Mouse (Mus musculus) heart, embryonic 10.5 days (tissue): ENCODE results near the gene Nfkbid. TPM values are rescaled to one million over a fixed set of nuclear protein-coding genes. Genes with fewer than 3 reads are reported as not detected.

Experiments
- DNase-seq: peaks from one replicate; pipeline ENCODE4 v3.0.0-alpha.2; 2017; ENCODE audit warnings: low spot score
- H3K27ac ChIP-seq: fragments of 300-500 bp; sonication (generic); 2 replicates; pipeline ENCODE4 v1.5.1; 2016; ENCODE audit warnings: mild to moderate bottlenecking
- H3K27me3 ChIP-seq: fragments of 300-500 bp; sonication (generic); 2 replicates; pipeline ENCODE4 v1.6.1; 2016; ENCODE audit warnings: mild to moderate bottlenecking; ENCODE audit not compliant: poor library complexity, insufficient read depth, severe bottlenecking
- H3K36me3 ChIP-seq: fragments of 300-500 bp; sonication (generic); 2 replicates; pipeline ENCODE4 v1.6.1; 2016; ENCODE audit warnings: mild to moderate bottlenecking, moderate library complexity
- H3K4me1 ChIP-seq: fragments of 300-500 bp; sonication (generic); 2 replicates; pipeline ENCODE4 v1.6.1; 2016; ENCODE audit warnings: mild to moderate bottlenecking
- H3K4me3 ChIP-seq: fragments of 300-500 bp; sonication (generic); 2 replicates; pipeline ENCODE4 v1.5.1; 2016; ENCODE audit warnings: mild to moderate bottlenecking, moderate library complexity
- H3K9me3 ChIP-seq: fragments of 300-500 bp; sonication (generic); 2 replicates; pipeline ENCODE4 v1.6.1; 2016; ENCODE audit warnings: mild to moderate bottlenecking, moderate library complexity
- WGBS: fragments of 180-500 bp; shearing (Covaris S2); methylation state at CpG from one replicate; pipeline ENCODE4 v1.1.7; 2016; 5-methylcytosine and 5-hydroxymethylcytosine counted together
- polyA plus RNA-seq: library from polyadenylated mRNA; unstranded; fragments of >200 nt; fragmentation: Nextera tagmentation; extraction: Ambion mirVana; gene quantifications from 2 replicates; pipeline ENCODE4 v1.2.1, GENCODE M21; 2016

Gene Nfkbid
- polyA plus RNA-seq: 1.5 and 1.6 TPM in 2 replicates

GRCm38 (mm10) chr7:30421175-30421889, at the start of gene Nfkbid:
Gene Nfkbid, plus strand, starts transcription at chr7:30421732.
- peak within 1 kb of the TSS; percentile 75 for H3K27ac ChIP-seq
- H3K4me1 ChIP-seq: peaks cover 18% of the 10 kb centered on the region
- peak within 1 kb of the TSS; percentile 66 for H3K4me3 ChIP-seq
- 10% methylated on average over 31 of the region's 31 CpGs for WGBS
- no peaks in the 10 kb centered on the region for H3K9me3 ChIP-seq
- DNase-seq: no peak
- H3K27me3 ChIP-seq: peaks cover 33% of the 10 kb centered on the region; the same call in 1 of the 2 replicates
- peaks cover 13% of the 10 kb centered on the region for H3K36me3 ChIP-seq

GRCm38 (mm10) chr7:30373501-30373962, 48.0 kb upstream of the Nfkbid start:
- peak overlapping the region; percentile 73; the same call in 1 of the 2 replicates for H3K27ac ChIP-seq
- no peaks in the 10 kb centered on the region for H3K27me3 ChIP-seq
- DNase-seq: peak; percentile 98
- WGBS: under 1% methylated on average over 21 of the region's 21 CpGs
- H3K4me3 ChIP-seq: peak overlapping the region; percentile 59
- H3K9me3 ChIP-seq: no peaks in the 10 kb centered on the region
- no peaks in the 10 kb centered on the region for H3K36me3 ChIP-seq
- 0 out of 2 replicates have a peak, but pooled peaks cover 3% of the 10 kb centered on the region for H3K4me1 ChIP-seq

- no peak for DNase-seq
- WGBS: 58% methylated on average over 5 of the region's 5 CpGs
- Histone ChIP-seq H3K9me3 (no peaks in the 10 kb centered on the region), H3K4me3 (no peak overlapping the region), H3K36me3 (no peaks in the 10 kb centered on the region), H3K27me3 (no peaks in the 10 kb centered on the region), H3K27ac (no peak overlapping the region), H3K4me1 (no peaks in the 10 kb centered on the region)
These were observed 41.5 kb upstream of the Nfkbid start for GRCm38 (mm10) chr7:30380061-30380460.

- Histone ChIP-seq H3K4me3 (no peak overlapping the region), H3K36me3 (no peaks in the 10 kb centered on the region), H3K27ac (no peak overlapping the region), H3K9me3 (no peaks in the 10 kb centered on the region), H3K27me3 (no peaks in the 10 kb centered on the region), H3K4me1 (no peaks in the 10 kb centered on the region)
- 76% methylated on average over 9 of the region's 9 CpGs for WGBS
- no peak for DNase-seq
These were observed 37.4 kb upstream of the Nfkbid start for GRCm38 (mm10) chr7:30384106-30384505.

GRCm38 (mm10) chr7:30392746-30393520, 28.6 kb upstream of the Nfkbid start:
- Histone ChIP-seq H3K36me3 (no peaks in the 10 kb centered on the region), H3K4me1 (no peaks in the 10 kb centered on the region), H3K4me3 (no peak overlapping the region), H3K27me3 (no peaks in the 10 kb centered on the region), H3K9me3 (no peaks in the 10 kb centered on the region), H3K27ac (peak overlapping the region; percentile 62; the same call in 1 of the 2 replicates)
- WGBS: 70% methylated on average over 4 of the region's 4 CpGs
- no peak for DNase-seq

GRCm38 (mm10) chr7:30393631-30394030, 27.9 kb upstream of the Nfkbid start:
- 82% methylated on average over 4 of the region's 4 CpGs for WGBS

GRCm38 (mm10) chr7:30394379-30394778, 27.2 kb upstream of the Nfkbid start:
- Histone ChIP-seq H3K4me3 (no peak overlapping the region), H3K9me3 (no peaks in the 10 kb centered on the region), H3K27me3 (no peaks in the 10 kb centered on the region), H3K27ac (peak overlapping the region; percentile 62; the same call in 1 of the 2 replicates), H3K36me3 (no peaks in the 10 kb centered on the region), H3K4me1 (no peaks in the 10 kb centered on the region)
- DNase-seq: peak; percentile 88
- 51% methylated on average over 11 of the region's 11 CpGs for WGBS

More at GRCm38 (mm10) chr7:30393631-30394030, 27.9 kb upstream of the Nfkbid start:
- Histone ChIP-seq H3K36me3 (no peaks in the 10 kb centered on the region), H3K27ac (peak overlapping the region; percentile 62), H3K4me3 (no peak overlapping the region), H3K9me3 (no peaks in the 10 kb centered on the region), H3K4me1 (no peaks in the 10 kb centered on the region), H3K27me3 (no peaks in the 10 kb centered on the region)
- DNase-seq: no peak

GRCm38 (mm10) chr7:30394871-30395270, 26.7 kb upstream of the Nfkbid start:
- H3K36me3 ChIP-seq: no peaks in the 10 kb centered on the region
- no peaks in the 10 kb centered on the region for H3K9me3 ChIP-seq
- H3K4me1 ChIP-seq: no peaks in the 10 kb centered on the region
- no peak for DNase-seq
- no peaks in the 10 kb centered on the region for H3K27me3 ChIP-seq
- 47% methylated on average over 2 of the region's 2 CpGs for WGBS
- no peak overlapping the region for H3K4me3 ChIP-seq
- H3K27ac ChIP-seq: no peak overlapping the region

- DNase-seq: no peak
- Histone ChIP-seq H3K9me3 (no peaks in the 10 kb centered on the region), H3K4me1 (no peaks in the 10 kb centered on the region), H3K27ac (no peak overlapping the region), H3K27me3 (no peaks in the 10 kb centered on the region), H3K36me3 (no peaks in the 10 kb centered on the region), H3K4me3 (no peak overlapping the region)
- WGBS: 55% methylated on average over 7 of the region's 7 CpGs
These were observed 21.9 kb upstream of the Nfkbid start for GRCm38 (mm10) chr7:30399671-30400070.

GRCm38 (mm10) chr7:30402343-30402742, 19.2 kb upstream of the Nfkbid start:
- no peak overlapping the region for H3K4me3 ChIP-seq
- H3K27ac ChIP-seq: no peak overlapping the region
- WGBS: 65% methylated on average over 4 of the region's 4 CpGs
- H3K9me3 ChIP-seq: no peaks in the 10 kb centered on the region
- DNase-seq: no peak
- H3K36me3 ChIP-seq: no peaks in the 10 kb centered on the region
- no peaks in the 10 kb centered on the region for H3K27me3 ChIP-seq
- no peaks in the 10 kb centered on the region for H3K4me1 ChIP-seq

- DNase-seq: no peak
- no peaks in the 10 kb centered on the region for H3K4me1 ChIP-seq
- no peaks in the 10 kb centered on the region for H3K9me3 ChIP-seq
- H3K27ac ChIP-seq: no peak overlapping the region
- WGBS: 77% methylated on average over 3 of the region's 3 CpGs
- H3K36me3 ChIP-seq: no peaks in the 10 kb centered on the region
- H3K27me3 ChIP-seq: no peaks in the 10 kb centered on the region
- no peak overlapping the region for H3K4me3 ChIP-seq
These were observed 12.9 kb upstream of the Nfkbid start for GRCm38 (mm10) chr7:30408639-30409038.

- DNase-seq: no peak
- no peaks in the 10 kb centered on the region for H3K36me3 ChIP-seq
- WGBS: 53% methylated on average over 2 of the region's 2 CpGs
- H3K4me1 ChIP-seq: no peaks in the 10 kb centered on the region
- no peaks in the 10 kb centered on the region for H3K27me3 ChIP-seq
- H3K4me3 ChIP-seq: no peak overlapping the region
- H3K9me3 ChIP-seq: no peaks in the 10 kb centered on the region
- H3K27ac ChIP-seq: no peak overlapping the region
These were observed 11.7 kb upstream of the Nfkbid start for GRCm38 (mm10) chr7:30409789-30410188.

- Histone ChIP-seq H3K36me3 (no peaks in the 10 kb centered on the region), H3K4me3 (no peak overlapping the region), H3K4me1 (no peaks in the 10 kb centered on the region), H3K27me3 (no peaks in the 10 kb centered on the region), H3K27ac (no peak overlapping the region), H3K9me3 (no peaks in the 10 kb centered on the region)
- DNase-seq: no peak
- 57% methylated on average over 3 of the region's 3 CpGs for WGBS
These were observed 10.5 kb upstream of the Nfkbid start for GRCm38 (mm10) chr7:30411023-30411422.
